Mouse (Mus musculus) neural tube, embryonic 11.5 days (tissue): ENCODE measurements around the gene Gm45713. TPM values are rescaled to one million over a fixed set of nuclear protein-coding genes. Genes with fewer than 3 reads are reported as not detected.

Source experiments
- ATAC-seq: fragments of 200-750 bp; cut with Nextera tagmentation; 2 replicates; pipeline ENCODE4 v1.8.0; 2017; ENCODE audit warnings: moderate number of reproducible peaks, mild to moderate bottlenecking, moderate TSS enrichment, moderate library complexity; ENCODE audit not compliant: insufficient read depth, low FRiP score, low TSS enrichment
- DNase-seq: peaks from one replicate; pipeline ENCODE4 v3.0.0-alpha.2; 2015; ENCODE audit warnings: low spot score
- H3K27ac ChIP-seq: fragments of 300-500 bp; sonication (generic); 2 replicates; pipeline ENCODE4 v1.5.1; 2014; ENCODE audit warnings: low read depth, mild to moderate bottlenecking, low read length
- H3K27me3 ChIP-seq: fragments of 300-500 bp; sonication (generic); 2 replicates; pipeline ENCODE4 v1.6.1; 2014; ENCODE audit warnings: mild to moderate bottlenecking, low read length, mixed read lengths; ENCODE audit not compliant: control insufficient read depth, insufficient read depth
- H3K36me3 ChIP-seq: fragments of 300-500 bp; sonication (generic); 2 replicates; pipeline ENCODE4 v1.6.1; 2014; ENCODE audit warnings: mild to moderate bottlenecking, low read length, moderate library complexity, mixed read lengths; ENCODE audit not compliant: control insufficient read depth, insufficient read depth
- H3K4me1 ChIP-seq: fragments of 300-500 bp; sonication (generic); 2 replicates; pipeline ENCODE4 v1.6.1; 2014; ENCODE audit warnings: low read length, mixed read lengths; ENCODE audit not compliant: control insufficient read depth, insufficient read depth
- H3K4me2 ChIP-seq: fragments of 300-500 bp; sonication (generic); 2 replicates; pipeline ENCODE4 v1.6.1; 2014; ENCODE audit warnings: low read depth, mild to moderate bottlenecking, moderate library complexity
- H3K4me3 ChIP-seq: fragments of 300-500 bp; sonication (generic); 2 replicates; pipeline ENCODE4 v1.5.1; 2014; ENCODE audit warnings: low read depth, low read length
- H3K9ac ChIP-seq: fragments of 300-500 bp; sonication (generic); 2 replicates; pipeline ENCODE4 v1.6.1; 2014; ENCODE audit warnings: mild to moderate bottlenecking, low read length
- H3K9me3 ChIP-seq: fragments of 300-500 bp; sonication (generic); 2 replicates; pipeline ENCODE4 v1.6.1; 2016; ENCODE audit warnings: low read length; ENCODE audit not compliant: control insufficient read depth
- WGBS: fragments of 180-500 bp; shearing (Covaris S2); extraction: QIAGEN DNeasy Blood & Tissue Kit; methylation state at CpG from one replicate; pipeline ENCODE4 v1.1.7; 2014; 5-methylcytosine and 5-hydroxymethylcytosine counted together
- polyA plus RNA-seq: library from polyadenylated mRNA; unstranded; fragments of >200 nt; fragmentation: Nextera tagmentation; extraction: Ambion mirVana; gene quantifications from 2 replicates; pipeline ENCODE4 v1.2.1, GENCODE M21; 2014

The Gm45713 gene
- polyA plus RNA-seq, 1 experiment from 2014 or later: 0.21 TPM

- Histone ChIP-seq H3K27ac (no peak overlapping the region), H3K4me2 (no peak overlapping the region), H3K9ac (no peak overlapping the region), H3K4me1 (no peaks in the 10 kb centered on the region), H3K27me3 (no peaks in the 10 kb centered on the region), H3K9me3 (no peaks in the 10 kb centered on the region), H3K36me3 (peaks cover 6% of the 10 kb centered on the region; the same call in 1 of the 2 replicates), H3K4me3 (no peak overlapping the region)
- DNase-seq (no peak), ATAC-seq (no peak)
- WGBS: 92% methylated on average over 13 of the region's 13 CpGs
These were observed 8.5 kb upstream of the Gm45713 start for GRCm38 (mm10) chr7:45144368-45145174.

DNA sequence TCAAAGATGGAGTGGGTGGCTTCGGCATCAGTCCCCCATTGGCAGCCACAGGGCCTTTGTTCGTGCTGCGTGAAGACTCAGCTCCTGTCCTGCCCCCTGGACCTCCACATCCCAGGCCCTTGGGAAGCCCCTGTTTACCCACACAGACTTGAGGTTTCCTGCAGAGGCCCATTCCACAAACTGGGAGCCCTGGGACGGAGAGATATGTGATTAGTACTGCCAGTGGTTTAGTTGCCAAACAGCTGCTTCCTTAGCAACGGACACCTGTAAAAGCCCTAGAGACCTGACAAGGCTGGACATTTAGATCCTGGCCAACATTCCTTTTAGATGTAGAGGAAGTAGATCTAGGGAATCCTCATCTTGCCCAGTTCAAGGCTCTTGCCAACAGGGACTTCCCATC is 5.9 kb upstream of the Gm45713 start:
- no peak for DNase-seq
- Histone ChIP-seq H3K4me1 (no peaks in the 10 kb centered on the region), H3K9ac (no peak overlapping the region), H3K9me3 (no peaks in the 10 kb centered on the region), H3K27ac (no peak overlapping the region), H3K36me3 (peaks cover 4% of the 10 kb centered on the region; the same call in 1 of the 2 replicates), H3K4me3 (no peak overlapping the region), H3K27me3 (no peaks in the 10 kb centered on the region), H3K4me2 (no peak overlapping the region)
- WGBS: 89% methylated on average over 5 of the region's 5 CpGs
- ATAC-seq: no peak

DNA sequence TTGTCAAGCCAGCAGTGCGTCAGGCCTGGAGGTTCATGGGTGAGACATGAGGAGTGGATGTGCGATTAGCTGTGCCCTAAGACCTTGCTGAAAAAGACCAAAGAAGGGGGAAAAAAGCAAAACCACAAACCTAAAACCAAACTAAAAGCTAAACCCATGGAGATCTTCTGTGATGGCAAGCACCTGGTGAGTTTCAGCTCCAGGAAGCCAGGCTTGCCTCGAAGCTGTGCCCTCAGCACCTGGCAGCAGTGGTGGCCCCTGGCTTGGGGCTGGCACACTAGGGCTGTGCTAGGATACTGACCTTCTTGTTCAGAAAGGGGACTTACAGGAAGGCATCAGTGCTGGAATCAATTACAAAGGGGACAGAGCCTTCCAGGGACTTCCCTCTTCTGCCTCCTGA is 5.3 kb upstream of the Gm45713 start:
- DNase-seq (no peak), ATAC-seq (no peak)
- WGBS: 92% methylated on average over 3 of the region's 3 CpGs
- no peaks in the 10 kb centered on the region for H3K4me1 ChIP-seq
- no peak overlapping the region for H3K4me2 ChIP-seq
- H3K9ac ChIP-seq: no peak overlapping the region
- no peaks in the 10 kb centered on the region for H3K27me3 ChIP-seq
- H3K27ac ChIP-seq: no peak overlapping the region
- no peaks in the 10 kb centered on the region for H3K9me3 ChIP-seq
- peaks cover 4% of the 10 kb centered on the region; the same call in 1 of the 2 replicates for H3K36me3 ChIP-seq
- H3K4me3 ChIP-seq: no peak overlapping the region

DNA sequence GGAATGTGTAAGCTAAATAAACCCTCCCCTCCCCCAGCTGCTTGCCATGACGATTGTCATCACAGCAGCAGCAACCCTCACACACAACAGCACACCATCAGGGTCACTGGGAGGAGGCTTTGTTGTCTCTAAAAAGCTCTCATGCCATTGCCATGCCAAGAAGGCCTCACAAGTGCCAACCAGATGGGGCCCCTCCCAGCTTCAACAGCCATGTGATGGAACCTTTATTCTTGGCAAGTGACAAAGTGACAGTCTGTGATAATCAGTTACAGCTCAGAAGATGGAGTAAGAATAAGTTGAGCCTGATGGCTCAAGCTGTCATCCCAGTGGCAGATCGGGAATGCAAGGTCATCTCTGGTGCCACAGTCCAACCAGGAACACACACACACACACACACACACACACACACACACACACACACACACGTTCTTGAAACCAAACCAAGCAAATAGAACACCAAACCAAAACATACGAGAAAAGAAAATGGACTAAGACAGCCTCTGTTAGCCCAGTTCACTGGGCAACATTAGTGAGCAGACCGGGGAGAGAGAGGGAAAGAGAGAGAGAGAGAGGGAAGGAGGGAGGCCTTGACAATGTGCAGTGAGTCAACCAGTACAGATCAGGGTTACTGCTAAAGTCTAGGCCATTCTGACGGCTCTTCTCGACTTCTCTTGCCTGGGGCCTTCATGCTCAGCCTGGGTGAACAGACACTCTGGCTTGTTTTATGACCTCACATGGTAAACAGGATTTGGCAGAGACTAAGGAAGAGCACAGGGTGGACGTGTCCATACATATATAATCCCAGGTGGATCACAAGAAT is 4.1 kb upstream of the Gm45713 start:
- Histone ChIP-seq H3K36me3 (peaks cover 4% of the 10 kb centered on the region; the same call in 1 of the 2 replicates), H3K27me3 (no peaks in the 10 kb centered on the region), H3K9ac (no peak overlapping the region), H3K4me2 (no peak overlapping the region), H3K4me3 (no peak overlapping the region), H3K9me3 (no peaks in the 10 kb centered on the region), H3K4me1 (no peaks in the 10 kb centered on the region), H3K27ac (no peak overlapping the region)
- DNase-seq (no peak), ATAC-seq (no peak)
- WGBS: 77% methylated on average over 8 of the region's 8 CpGs

DNA sequence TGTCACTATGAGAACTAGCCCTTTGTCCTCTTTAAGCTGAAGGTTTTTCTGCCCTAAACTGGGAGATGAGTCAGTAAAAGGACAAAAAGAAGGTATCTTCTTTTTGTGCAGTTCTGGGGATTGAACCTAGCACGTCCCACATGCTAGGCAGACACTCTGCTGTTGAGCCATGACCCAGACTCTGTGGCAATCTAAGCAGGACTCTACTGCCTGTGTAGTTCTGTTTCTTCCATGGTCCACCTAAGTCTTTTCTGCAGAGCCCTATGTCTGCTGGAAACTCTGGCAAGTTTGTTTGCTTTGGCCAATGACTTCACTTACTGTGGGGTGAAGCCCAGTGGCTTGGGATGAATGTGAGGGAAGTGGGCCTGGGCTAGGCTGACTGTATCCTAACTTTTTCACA is 2.4 kb upstream of the Gm45713 start:
- no peaks in the 10 kb centered on the region for H3K4me1 ChIP-seq
- peaks cover 4% of the 10 kb centered on the region; the same call in 1 of the 2 replicates for H3K36me3 ChIP-seq
- no peak overlapping the region for H3K9ac ChIP-seq
- H3K9me3 ChIP-seq: no peaks in the 10 kb centered on the region
- DNase-seq (no peak), ATAC-seq (no peak)
- no peak overlapping the region for H3K27ac ChIP-seq
- H3K4me3 ChIP-seq: no peak overlapping the region
- H3K27me3 ChIP-seq: no peaks in the 10 kb centered on the region
- WGBS: 88% methylated on average over 1 of the region's 1 CpGs
- no peak overlapping the region for H3K4me2 ChIP-seq

DNA sequence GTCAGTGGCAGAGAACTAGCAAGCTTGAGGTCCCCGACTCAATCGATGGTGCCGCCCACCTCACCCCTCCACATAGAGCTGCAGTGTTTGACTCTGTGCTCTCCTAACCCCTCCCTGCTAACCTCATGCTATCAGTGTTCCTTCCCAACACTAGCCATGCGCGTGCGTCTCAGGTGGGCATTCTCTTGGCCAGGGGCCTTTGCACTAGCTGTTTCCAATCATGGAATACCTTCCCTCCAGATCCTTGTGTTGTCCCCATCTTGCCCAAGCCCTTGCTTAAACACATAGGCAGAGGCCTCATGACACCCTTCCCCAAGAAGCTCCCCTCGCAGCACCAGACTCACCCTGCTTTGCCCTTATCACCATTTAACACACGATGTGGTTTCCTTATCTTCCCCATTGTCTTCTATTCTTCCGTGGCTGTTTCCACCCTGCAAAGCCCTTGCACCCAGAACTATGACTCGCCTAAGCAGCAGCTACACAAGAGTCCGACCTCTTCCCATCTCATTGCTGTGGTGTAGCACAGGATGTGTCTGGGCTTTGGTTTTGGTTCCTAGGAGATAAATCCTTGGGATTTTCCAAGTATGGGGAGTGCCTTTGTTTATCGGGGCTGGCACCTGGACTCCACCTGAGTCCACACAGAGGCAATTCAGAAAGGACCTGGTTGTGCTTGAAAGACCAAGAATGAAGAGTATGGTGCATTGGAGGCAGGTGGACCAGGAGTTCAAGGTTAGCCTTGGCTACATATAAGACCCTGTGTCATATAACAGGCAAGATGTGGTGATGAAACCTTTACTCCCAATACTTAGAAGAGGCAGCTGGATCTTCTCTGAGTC is 1.4 kb upstream of the Gm45713 start:
- no peaks in the 10 kb centered on the region for H3K27me3 ChIP-seq
- 83% methylated on average over 12 of the region's 12 CpGs for WGBS
- DNase-seq: no peak
- H3K27ac ChIP-seq: no peak overlapping the region
- H3K4me1 ChIP-seq: no peaks in the 10 kb centered on the region
- no peak overlapping the region for H3K4me3 ChIP-seq
- no peak for ATAC-seq
- H3K9ac ChIP-seq: no peak overlapping the region
- no peaks in the 10 kb centered on the region for H3K9me3 ChIP-seq
- no peak overlapping the region for H3K4me2 ChIP-seq
- no peaks in the 10 kb centered on the region for H3K36me3 ChIP-seq

GRCm38 (mm10) chr7:45135370-45135769 is 661 bp downstream of the Gm45713 start:
- peak overlapping the region; percentile 66 for H3K4me2 ChIP-seq

GRCm38 (mm10) chr7:45134544-45135026 is 1.4 kb downstream of the Gm45713 start:
- ATAC-seq (no peak), DNase-seq (peak; percentile 45)
- H3K4me1 ChIP-seq: no peaks in the 10 kb centered on the region; the same call in 1 of the 2 replicates
- H3K9ac ChIP-seq: no peak overlapping the region
- H3K36me3 ChIP-seq: no peaks in the 10 kb centered on the region
- 10% methylated on average over 12 of the region's 12 CpGs for WGBS
- H3K9me3 ChIP-seq: no peaks in the 10 kb centered on the region
- H3K4me2 ChIP-seq: no peak overlapping the region
- H3K27me3 ChIP-seq: no peaks in the 10 kb centered on the region
- H3K4me3 ChIP-seq: no peak overlapping the region
- H3K27ac ChIP-seq: no peak overlapping the region

More at GRCm38 (mm10) chr7:45135370-45135769, 661 bp downstream of the Gm45713 start:
- H3K4me3 ChIP-seq: peak overlapping the region; percentile 42; the same call in 1 of the 2 replicates
- no peaks in the 10 kb centered on the region for H3K36me3 ChIP-seq
- 69% methylated on average over 3 of the region's 3 CpGs for WGBS
- no peaks in the 10 kb centered on the region for H3K27me3 ChIP-seq
- H3K27ac ChIP-seq: no peak overlapping the region
- no peaks in the 10 kb centered on the region for H3K9me3 ChIP-seq
- H3K4me1 ChIP-seq: no peaks in the 10 kb centered on the region
- no peak for ATAC-seq
- no peak for DNase-seq
- H3K9ac ChIP-seq: no peak overlapping the region
